Mouse (Mus musculus): ENCODE results near the gene Ambp.
A peak's percentile ranks its signal among the peaks of the same experiment; 100 is the strongest.

Ambp gene

GRCm38 (mm10) chr4:63118639-63119437 is 35.8 kb downstream of the Ambp start:
- DNase-seq (ENCODE audit: low spot score) = peak; percentile 68

- no peak for DNase-seq (ENCODE audit: low spot score)
Observed at GRCm38 (mm10) chr4:63105651-63106050, 48.9 kb downstream of the Ambp start.

GRCm38 (mm10) chr4:63102025-63102424 is 52.6 kb downstream of the Ambp start:
- no peak for DNase-seq (ENCODE audit: low spot score)

- no peak for DNase-seq (ENCODE audit: low spot score)
Observed at GRCm38 (mm10) chr4:63100478-63100877, 54.1 kb downstream of the Ambp start.

- no peak for DNase-seq (ENCODE audit: low spot score)
Observed at GRCm38 (mm10) chr4:63097603-63098002, 57.0 kb downstream of the Ambp start.
